Mouse (Mus musculus) adrenal gland, postnatal 36 days (tissue): Measurements from ENCODE around the gene Faim2. TPM values are rescaled to one million over a fixed set of nuclear protein-coding genes. Genes with fewer than 3 reads are reported as not detected.

Source experiments
- DNase-seq, 2 experiments: peaks; one replicate each; pipeline ENCODE4 v3.0.0; 2021; ENCODE audit warnings: mixed read lengths in 1 of 2
- total RNA-seq, 2 experiments: library from RNA; stranded (reverse); gene quantifications; 2 replicates each; pipeline ENCODE4 v1.2.3; 2021

Faim2 gene
- total RNA-seq, 2 experiments from 2014 or later: 17.8 to 23.5 TPM

DNA sequence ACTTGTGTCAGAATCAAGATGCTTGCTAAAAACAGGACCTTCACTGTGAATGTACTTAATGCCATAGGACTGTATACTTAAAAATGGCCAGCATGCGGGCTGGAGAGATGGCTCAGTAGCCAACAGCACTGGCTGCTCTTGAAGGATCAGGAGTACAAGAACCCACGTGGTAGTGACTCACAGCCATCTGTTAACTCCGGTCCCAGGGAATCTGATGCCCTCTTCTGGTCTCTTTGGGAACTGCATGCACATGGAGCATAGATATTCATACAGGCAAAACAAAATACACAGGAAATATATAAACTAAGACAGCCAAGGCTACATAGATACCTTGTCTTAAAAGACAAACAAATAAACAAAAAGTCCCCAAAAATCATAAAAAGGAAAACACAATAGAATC lies 58.9 kb downstream of the Faim2 start:
- peak; percentile 82 to 87 for DNase-seq

DNA sequence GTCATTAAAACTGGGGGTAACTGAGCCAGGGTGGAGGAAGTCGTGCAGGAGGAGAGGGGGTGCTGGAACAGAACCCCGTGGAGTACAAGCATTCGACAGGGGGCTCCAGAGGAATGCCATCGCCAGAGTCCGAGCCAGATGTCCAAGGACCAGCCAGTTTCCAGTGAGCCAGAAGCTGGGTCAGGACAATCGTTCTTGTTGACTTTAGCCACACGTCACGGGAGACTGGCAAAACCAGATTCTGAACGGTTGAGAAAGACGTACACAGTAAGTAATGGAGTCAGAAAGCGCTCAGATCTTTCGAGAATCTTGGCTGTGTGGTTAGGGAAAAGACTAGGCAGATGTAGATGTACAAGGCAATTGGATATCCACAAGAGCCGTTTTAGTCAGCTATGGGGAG lies 64.8 kb downstream of the Faim2 start:
- DNase-seq: no peak

DNA sequence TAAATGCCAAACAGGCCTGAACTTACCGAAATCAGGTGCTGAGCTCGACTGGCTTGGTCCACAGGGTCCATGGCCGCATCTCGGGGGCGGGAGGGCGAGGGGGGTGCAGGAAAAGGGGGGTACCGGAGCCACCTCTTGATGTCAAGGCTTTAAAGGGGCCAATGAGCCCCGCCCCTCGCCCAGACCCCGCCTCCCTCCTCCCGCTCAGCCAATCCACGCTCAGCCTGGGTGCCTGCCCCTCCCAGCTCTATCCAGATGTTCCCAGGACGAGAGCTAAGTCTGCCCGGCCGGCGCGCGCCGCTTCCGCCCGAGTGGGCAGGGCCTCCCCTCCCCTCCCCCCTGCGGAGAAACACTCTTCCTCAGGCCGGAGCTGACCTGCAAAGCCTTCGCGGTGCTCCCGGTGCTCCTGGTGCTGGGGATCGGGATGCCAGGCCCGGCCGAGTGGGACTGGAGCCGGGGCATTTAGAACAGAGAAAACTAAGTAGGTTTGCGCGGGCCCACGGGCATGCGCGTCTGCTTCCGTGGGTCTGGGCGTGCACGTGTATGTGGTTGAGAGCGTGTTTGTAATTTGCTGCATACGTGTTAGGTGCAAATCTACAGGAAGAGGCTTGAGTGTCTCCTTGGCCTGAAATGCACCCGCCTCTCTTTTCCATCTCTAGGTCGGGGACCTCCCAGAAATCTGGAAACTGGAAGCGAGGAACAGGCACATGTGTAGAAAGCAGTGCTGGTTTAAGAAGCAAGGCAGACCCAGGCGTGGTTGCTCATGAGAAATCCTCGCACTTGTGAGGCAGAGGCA lies 70.2 kb downstream of the Faim2 start, which contains the start of gene Nckap5l:
Nckap5l (minus strand) TSS at position 143 of the 796 bp plus-strand sequence.
- DNase-seq: peak; percentile 96

DNA sequence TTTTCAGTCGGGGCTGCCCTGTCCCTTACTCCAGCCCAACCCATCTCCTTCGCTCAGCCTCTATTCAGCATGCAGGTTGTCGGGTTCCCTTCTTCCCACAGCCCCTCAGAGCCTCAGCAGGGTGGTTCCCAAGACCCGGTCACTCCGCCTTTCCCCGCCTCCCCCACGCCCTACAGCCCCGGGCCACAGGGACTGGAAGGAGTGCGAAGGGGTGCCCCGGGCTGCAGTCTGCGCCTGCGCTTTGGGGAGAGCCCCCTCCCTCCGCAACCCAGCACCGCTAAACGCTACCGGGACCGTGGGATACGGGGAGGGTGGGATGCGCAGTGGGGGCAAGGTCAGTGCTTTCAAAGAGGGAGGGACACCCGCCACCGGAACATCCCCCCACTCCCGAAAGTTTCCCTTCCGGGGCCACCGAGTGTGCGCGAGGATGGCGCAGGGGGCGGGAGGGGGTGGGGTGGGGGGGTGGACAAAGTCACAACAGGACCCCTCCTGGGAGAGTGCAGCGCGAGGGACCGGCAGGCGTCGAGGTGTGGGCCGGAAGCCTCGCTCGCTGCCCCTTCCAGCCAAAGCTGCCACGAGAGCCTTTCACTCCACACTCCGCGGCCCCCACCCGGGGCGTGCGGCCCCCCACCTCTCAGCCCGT lies 70.9 kb downstream of the Faim2 start:
- peak; percentile 79 to 88 for DNase-seq

DNA sequence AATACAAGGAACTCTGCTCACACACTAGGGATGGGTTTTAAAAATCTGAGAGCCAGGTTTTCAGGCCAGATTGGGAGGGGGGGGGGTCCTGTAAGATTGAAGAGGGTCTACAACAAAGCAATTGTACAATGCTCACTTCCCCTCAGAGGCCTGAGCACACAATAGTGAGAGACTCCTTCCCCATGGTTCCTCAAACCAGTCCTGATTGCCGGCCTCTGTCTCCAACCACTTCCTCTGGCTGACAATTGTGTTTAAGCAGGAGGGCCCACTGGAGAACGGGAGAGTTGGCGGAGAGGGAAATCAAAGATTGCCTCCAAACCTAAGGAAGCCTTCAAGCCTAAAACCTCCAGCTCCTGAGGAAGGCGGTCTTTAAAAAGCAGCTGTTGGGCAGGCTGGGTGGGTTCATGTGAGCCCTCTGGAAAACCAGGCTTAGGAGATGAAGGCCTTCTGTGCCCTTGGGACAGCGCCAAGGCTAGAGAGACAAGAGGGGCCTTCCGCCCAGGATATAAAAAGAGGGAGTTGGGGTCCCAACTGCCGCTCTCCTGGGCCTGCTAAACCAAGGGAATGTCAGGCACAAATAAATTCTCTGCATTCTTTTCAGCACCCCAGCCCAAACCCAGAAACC lies 71.5 kb downstream of the Faim2 start:
- no peak for DNase-seq

DNA sequence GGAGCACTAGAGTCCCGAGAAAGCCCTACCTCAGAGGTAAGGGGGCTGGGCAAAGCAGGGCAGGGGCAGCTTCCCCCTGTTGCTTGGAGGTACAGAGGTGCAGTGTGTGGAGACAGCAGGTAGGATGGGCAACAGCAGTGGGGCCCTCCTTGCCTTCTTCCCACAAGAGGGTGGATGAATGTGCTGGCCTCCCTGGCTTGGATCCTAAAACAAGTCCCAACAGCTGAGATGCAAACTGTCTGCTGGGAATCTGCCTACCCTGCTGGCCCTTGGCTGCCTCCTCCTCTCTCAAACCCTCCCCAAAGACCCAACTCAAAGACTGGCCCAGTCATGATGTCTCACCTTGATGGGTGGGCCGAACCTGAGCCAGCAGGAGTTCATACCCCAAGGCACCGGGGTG lies 72.5 kb downstream of the Faim2 start:
- DNase-seq: no peak

DNA sequence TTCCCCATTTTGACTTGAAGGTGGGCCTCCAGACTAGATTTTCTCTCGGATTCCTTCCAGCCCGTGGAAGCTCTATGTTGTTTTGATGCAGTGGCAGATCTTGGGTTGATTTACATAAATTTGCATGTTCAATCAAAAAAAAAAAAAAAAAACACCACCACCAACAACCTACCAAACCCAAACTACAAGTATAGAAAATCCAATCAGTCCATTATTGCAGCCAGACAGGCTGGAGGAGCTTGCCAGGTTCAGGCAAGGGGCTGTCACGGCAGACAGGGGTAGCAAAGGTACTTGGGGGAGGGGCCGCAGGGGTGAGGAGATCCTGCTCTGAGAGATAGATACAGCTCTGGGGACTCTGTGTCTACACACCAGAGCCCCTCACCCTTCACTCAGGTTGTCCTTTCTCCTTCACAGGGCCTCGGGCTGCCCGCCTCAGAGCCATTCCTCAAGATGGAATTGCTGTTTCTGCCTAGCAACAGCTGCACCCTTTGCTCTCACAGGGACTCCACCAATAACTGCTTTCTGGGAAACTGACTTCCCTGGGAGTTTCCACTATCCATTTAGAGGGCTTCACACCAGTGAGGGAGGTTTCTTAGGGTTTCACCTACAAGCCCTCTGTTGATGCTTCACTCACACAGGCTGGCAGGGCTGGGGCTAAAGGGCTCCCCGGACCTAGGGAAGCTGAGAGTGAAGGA lies 73.2 kb downstream of the Faim2 start:
- no peak for DNase-seq

DNA sequence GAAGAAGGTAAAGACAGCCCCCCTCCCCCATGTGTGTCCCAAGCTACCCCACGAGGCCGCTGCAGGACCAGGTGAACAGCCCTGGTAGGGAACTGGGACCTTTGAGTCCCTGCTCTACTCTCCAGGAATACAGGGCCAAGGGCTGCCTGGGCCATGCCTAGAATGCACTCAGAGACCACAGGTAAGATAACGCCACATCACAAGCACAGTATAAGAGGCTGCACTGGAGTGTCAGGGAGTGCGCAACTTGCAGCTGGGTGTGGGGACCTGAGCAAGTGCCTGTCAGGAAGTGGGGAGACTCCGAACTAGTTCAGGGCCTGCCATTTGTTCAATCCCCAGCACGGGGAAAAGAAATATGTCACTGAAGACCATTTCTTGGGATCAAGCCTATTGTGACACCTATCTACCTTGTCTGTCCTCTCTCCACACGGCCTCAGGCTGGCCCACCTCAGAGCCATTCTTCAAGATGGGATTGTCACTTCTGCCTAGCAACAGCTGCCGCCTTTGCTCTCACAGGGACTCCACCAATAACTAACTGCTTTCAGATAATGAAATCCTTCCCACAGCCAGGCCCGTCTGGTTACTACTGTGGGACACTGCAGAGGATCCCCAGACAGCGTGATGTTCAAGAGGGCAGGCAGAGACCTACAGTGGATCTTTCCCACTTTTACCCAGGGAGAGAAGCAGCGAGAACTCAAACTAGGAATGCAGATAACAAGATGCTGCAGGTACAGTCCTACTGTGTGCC lies 74.6 kb downstream of the Faim2 start:
- DNase-seq: no peak

DNA sequence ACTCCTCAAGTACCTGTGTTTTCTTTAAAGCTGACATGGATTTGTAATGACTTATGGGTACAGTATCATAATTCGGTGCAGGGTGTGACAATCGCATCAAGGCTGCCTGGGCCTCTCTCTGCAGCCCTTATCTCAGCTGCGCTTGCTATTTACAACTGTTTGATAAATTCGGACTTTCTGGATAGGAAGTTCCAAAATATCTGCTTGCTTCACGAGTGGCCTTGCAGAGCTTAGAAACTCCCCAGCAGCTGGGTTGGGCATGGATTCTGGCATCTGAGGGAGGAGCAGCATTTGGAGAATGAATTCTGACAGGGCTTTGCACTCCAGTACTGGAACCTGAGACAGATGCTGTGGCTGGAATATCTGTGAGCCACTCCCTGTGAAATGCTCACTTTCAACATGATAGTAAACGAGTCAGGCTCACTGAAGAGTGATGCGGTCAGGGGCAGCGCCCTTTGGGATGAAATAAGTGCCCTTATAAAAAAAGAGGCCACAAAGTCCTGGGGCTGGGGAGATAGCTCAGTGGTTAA lies 78.1 kb downstream of the Faim2 start:
- DNase-seq: peak; percentile 53 to 62

DNA sequence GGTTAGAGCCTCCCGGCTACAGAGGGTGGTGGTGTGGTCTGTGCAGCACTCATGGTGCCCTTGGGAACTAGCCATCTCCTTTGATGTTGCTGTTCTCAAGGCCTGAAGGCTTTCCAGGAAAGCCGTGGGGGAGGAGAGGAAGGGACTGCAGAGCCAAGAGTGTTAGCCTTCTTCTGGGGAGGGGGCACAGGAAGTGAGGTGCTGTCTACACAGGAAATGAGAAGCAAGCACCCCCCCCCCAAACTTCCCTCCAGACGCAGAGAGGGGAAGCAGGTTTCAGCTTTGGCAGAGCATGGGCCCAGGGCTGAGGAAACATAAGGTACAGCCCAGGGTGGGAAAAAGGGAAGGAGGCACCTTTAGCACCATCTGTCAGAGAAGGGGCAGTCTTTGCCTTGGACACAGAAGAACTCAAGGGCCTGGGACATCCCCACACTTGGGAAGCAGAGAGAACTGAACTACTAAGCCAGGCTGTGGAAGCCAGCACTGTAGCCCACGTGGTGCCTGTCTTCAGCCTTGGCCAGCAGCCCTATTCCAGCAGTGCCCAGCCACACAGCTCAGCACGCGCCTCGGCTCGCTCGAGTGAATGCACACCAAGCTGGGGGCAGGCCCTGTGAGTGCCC lies 78.7 kb downstream of the Faim2 start:
- DNase-seq: peak; percentile 84 to 87

Other genes with a start within 250 kb of the Faim2 start
- gene Prpf40b, start 233.1 kb downstream of the Faim2 start, total RNA-seq: 10 to 100 TPM; 38.0 to 49.6 TPM
- 1 to 10 TPM; 3.0 to 3.5 TPM for gene Fam186b, start 232.3 kb downstream of the Faim2 start, total RNA-seq
- gene Fmnl3, start 157.7 kb downstream of the Faim2 start, total RNA-seq: 10 to 100 TPM; 17.3 to 22.1 TPM
- gene Tmbim6, start 135.3 kb downstream of the Faim2 start, total RNA-seq: 100 to 1,000 TPM; 506 to 839 TPM
- gene Nckap5l, start 70.4 kb downstream of the Faim2 start, total RNA-seq: 10 to 100 TPM; 30.4 to 36.0 TPM
- gene Bcdin3d, start 53.4 kb downstream of the Faim2 start, total RNA-seq: 1 to 10 TPM; 5.3 to 6.6 TPM
- 1 to 10 TPM in 1 of 2 experiments, under 1 TPM in 1; 0.82 to 5.0 TPM for gene Aqp2, start 50.9 kb upstream of the Faim2 start, total RNA-seq
- 1 to 10 TPM; 1.5 to 3.1 TPM for gene Aqp5, start 62.6 kb upstream of the Faim2 start, total RNA-seq
- not detected for gene Aqp6, start 73.2 kb upstream of the Faim2 start, total RNA-seq
- gene Racgap1, start 123.5 kb upstream of the Faim2 start, total RNA-seq: 1 to 10 TPM; 7.6 to 7.7 TPM
- gene Asic1, start 142.2 kb upstream of the Faim2 start, total RNA-seq: under 1 TPM; 0.53 to 0.56 TPM
- gene Smarcd1, start 174.0 kb upstream of the Faim2 start, total RNA-seq: 10 to 100 TPM; 40.8 to 51.2 TPM
- 10 to 100 TPM; 19.6 to 24.6 TPM for gene Gm17349, start 177.3 kb upstream of the Faim2 start, total RNA-seq
- 1,000 to 10,000 TPM in 1 of 2 experiments, 100 to 1,000 TPM in 1; 945 to 1,041 TPM for gene Gpd1, start 189.3 kb upstream of the Faim2 start, total RNA-seq
- 100 to 1,000 TPM; 227 to 257 TPM for gene Cox14, start 197.5 kb upstream of the Faim2 start, total RNA-seq
- 10 to 100 TPM; 49.1 to 56.1 TPM for gene Cers5, start 244.7 kb upstream of the Faim2 start, total RNA-seq